Mouse (Mus musculus): ENCODE measurements around the gene Max.

The Max gene

GRCm38 (mm10) chr12:76961932-76962891 lies at the start of gene Max:
Max (minus strand) TSS chr12:76962201.
- peak; percentile 91 for DNase-seq (ENCODE audit: low spot score in 2 of 2)

- DNase-seq (ENCODE audit: low spot score in 2 of 2), result no peak
Observed at GRCm38 (mm10) chr12:77011092-77011720, 49.2 kb upstream of the Max start.

- DNase-seq (ENCODE audit: low spot score in 2 of 2), result peak in 1 of 2 experiments; percentile 6
Observed at GRCm38 (mm10) chr12:77009202-77010030, 47.4 kb upstream of the Max start.

DNA sequence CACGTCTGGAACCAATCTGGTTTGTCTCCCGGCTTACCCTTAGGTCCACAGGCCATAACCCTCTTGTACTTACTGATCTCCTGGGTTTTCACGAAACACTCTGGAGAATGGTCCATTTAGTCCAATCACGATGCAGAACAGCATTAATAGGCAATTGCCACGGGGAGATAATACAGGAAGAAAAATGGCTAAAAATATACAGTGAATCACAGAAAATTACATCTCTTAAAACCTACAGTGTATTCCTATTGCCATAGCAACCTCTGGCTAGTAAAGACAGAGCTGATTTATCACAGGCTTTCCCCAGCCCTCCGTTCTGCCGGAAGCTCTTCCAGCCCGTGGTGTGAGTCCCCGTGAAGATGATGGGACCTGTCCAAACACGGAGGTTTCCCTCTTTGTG lies 42.9 kb upstream of the Max start:
- DNase-seq (ENCODE audit: low spot score in 2 of 2), result no peak

DNA sequence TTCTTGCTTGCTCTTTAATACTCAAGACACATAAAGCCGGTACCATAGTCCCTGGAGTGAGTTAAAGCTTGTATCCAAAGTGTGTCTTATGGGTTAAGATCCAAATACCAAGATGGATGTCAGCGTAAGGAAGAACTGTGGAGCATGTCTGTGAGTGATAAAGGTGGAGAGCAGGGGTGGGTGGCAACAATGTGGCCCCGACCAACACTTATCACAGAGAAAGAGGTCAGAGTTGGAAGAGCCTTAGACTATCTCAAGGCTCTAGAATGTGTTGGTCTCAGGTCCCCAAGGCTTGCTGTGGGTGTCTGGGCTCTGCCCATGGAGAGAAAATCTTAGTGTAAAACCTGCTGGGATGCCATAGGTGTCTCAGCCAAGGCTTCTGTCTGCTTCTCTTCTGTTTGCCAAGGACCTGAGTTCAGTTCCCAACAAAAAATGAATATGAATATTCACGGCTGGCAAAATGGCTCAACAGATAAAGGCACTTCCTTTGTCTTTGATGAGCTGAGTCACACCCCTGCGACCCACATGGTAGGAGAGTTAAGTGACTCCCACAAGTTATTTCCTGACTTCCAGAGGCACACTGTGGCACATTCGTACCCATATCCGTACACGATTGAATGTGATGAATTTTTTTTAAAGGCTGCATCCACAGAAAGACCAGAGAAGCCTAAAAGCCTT lies 40.7 kb upstream of the Max start:
- DNase-seq (ENCODE audit: low spot score in 2 of 2), result no peak

DNA sequence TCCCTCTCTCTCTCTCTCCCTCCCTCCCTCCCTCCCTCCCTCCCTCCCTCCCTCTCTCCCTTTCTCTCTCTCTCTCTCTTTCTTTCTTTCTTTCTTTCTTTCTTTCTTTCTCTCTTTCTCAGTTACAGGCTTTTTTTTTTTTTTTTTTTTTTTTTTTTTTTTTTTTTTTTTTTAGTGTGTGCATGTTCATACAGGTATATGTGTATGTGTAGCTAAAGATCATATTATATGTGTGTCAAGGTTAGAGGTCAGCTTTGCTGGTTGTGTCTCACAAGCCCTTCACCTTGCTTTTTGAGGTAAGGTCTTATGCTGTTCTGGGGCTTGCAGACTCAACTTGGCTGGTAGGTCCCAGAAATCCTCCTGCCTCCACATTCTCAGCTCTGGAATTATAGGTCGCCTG lies 39.3 kb upstream of the Max start:
- no peak for DNase-seq (ENCODE audit: low spot score in 2 of 2)

- no peak for DNase-seq (ENCODE audit: low spot score in 2 of 2)
Observed at GRCm38 (mm10) chr12:77000705-77001284, 38.8 kb upstream of the Max start.

- peak in 1 of 2 experiments; percentile 43 for DNase-seq (ENCODE audit: low spot score in 2 of 2)
Observed at GRCm38 (mm10) chr12:77000096-77000704, 38.2 kb upstream of the Max start.

DNA sequence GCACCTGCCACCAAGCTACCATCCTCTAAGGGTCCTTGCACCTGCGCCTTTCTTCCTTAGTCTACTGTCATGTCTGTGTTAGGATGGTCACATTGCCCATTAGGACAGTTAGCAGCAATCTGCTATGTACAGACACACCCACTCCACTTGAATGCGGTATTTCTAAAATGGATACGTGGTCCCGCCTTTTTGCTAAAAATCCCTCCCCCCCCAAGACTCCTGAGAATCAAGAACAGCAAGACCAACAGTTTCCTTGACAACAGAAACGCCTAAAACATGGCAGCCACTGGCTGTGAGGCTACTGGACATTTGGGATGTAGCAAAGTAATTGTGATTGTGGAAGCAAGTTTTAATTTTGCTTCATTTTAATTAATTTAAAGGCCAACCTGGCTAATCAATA lies 32.8 kb upstream of the Max start:
- DNase-seq (ENCODE audit: low spot score in 2 of 2), result no peak

GRCm38 (mm10) chr12:76992891-76993529 lies 31.0 kb upstream of the Max start:
- no peak for DNase-seq (ENCODE audit: low spot score in 2 of 2)

DNA sequence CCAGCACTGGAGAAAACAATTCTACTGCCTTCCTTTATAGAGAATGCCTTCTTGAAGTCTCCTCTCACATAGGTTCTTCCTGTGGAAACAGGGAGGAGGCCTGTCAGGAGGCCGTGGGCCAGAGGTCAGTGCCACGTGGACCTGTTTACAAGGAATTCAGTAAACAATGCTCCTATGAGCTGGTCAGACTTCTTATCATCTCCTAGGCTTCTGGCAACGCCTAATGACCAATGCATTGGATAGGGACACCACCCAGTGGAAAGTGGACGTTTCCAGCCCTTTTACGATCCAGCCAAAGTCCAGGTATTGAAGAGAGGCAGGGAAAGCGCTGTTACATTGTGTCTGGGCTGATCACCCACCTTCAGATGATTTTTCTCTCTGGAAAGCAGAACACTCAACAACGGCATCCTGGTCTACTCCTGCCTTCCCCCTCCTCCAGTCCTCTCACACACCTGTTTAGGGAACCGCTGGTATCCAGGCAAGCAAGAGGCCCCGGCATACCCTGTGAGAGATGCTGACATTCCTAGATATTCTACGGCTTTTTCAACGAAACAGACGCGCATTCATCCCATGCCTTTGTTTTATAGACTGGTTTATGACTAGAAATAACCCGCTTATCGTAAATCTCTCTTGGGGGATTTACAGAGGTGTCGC lies 20.9 kb upstream of the Max start:
- no peak for DNase-seq (ENCODE audit: low spot score in 2 of 2)

DNA sequence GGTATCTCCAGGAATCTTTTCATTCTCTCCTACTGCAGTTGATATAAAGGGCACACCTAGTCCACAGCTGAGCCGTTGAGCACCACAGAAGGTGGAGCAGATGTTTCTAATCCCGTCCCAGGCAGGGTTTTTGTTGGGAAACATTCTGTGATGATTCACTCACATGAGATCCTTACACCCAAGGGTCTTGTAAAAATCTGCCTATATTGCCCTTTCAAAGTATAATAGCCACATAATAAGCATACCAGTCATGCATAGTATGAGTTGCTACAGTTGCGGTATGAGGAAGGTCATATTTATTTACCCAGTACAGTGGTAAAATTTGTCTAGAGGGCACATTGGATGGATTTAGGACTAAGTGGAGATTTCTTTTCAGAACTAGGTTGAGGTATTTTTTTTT lies 17.5 kb upstream of the Max start:
- DNase-seq (ENCODE audit: low spot score in 2 of 2), result no peak

- DNase-seq (ENCODE audit: low spot score in 2 of 2), result no peak
Observed at GRCm38 (mm10) chr12:76972669-76973068, 10.7 kb upstream of the Max start.

- no peak for DNase-seq (ENCODE audit: low spot score in 2 of 2)
Observed at GRCm38 (mm10) chr12:76972241-76972640, 10.2 kb upstream of the Max start.

DNA sequence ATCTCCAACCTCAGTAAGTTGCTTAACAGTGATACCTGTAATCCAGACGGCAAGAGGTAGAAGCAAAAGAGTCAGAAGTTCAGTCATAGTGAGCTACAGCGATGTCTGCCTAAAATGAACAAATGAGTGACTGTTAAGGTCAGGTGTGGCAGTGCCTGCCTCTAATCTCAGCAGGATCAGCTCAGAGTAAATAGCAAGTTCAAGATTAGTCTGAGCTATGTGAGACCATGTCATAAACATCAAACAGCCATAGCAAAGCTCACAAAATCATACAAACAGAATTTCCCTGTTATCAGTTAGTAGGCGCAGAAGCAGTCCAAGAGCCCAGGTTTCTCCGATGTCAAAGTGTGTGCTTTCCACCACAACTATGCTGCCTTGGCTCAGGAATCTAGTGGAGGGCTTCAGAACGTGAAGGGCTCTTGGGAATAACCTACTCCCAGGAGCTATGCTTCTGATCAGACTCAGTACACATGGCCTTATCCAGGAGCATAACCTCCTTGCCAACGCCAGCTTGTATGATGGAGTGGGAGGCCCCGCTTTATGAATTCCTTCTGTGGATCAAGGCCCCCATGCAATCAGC lies 9.7 kb upstream of the Max start:
- no peak for DNase-seq (ENCODE audit: low spot score in 2 of 2)

GRCm38 (mm10) chr12:76965876-76966275 lies 3.9 kb upstream of the Max start:
- no peak for DNase-seq (ENCODE audit: low spot score in 2 of 2)

DNA sequence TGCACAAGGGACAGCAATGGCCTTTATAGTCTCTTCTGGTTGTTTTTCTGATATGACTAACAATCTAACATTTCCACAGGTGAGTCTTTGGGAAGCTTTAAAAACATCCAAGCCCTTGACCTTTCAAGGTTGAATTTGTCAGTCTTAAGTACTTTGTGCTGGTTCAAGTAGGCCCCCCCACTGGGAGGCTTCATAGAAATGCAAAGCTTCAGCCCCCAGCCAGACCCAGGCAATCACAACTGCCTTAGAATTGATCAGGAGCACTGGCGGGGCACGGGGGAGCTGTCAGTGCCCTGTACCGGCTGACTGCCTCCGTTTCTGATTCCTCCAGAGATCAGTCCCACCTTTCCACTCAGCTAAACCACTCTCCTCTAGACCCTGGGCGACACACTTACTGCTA lies 3.1 kb upstream of the Max start:
- DNase-seq (ENCODE audit: low spot score in 2 of 2), result no peak

- no peak for DNase-seq (ENCODE audit: low spot score in 2 of 2)
Observed at GRCm38 (mm10) chr12:76961052-76961931, 709 bp downstream of the Max start.
